Mouse (Mus musculus) small intestine, adult 2 months (tissue): ENCODE measurements around the gene Dnmt3a. TPM values are rescaled to one million over a fixed set of nuclear protein-coding genes. Genes with fewer than 3 reads are reported as not detected.

Experiments
- H3K27ac ChIP-seq: fragments of 200-500 bp; 2 replicates; pipeline ENCODE4 v1.5.1; 2012; ENCODE audit warnings: low read depth, low read length, control low read depth, inconsistent platforms; ENCODE audit not compliant: insufficient read depth
- H3K27me3 ChIP-seq: fragments of 200-500 bp; 2 replicates; pipeline ENCODE4 v1.6.1; 2012; ENCODE audit warnings: mild to moderate bottlenecking, moderate library complexity, low read length, inconsistent platforms; ENCODE audit not compliant: control insufficient read depth, insufficient read depth
- H3K36me3 ChIP-seq: fragments of 200-500 bp; 2 replicates; pipeline ENCODE4 v1.6.1; 2012; ENCODE audit warnings: mild to moderate bottlenecking, low read length, control low read depth, inconsistent platforms; ENCODE audit not compliant: control insufficient read depth, insufficient read depth
- H3K4me1 ChIP-seq: fragments of 200-500 bp; 2 replicates; pipeline ENCODE4 v1.6.1; 2012; ENCODE audit warnings: low read length, inconsistent platforms, mixed read lengths; ENCODE audit not compliant: control insufficient read depth, insufficient read depth, insufficient read length
- H3K4me3 ChIP-seq: fragments of 200-500 bp; 2 replicates; pipeline ENCODE4 v1.5.1; 2012; ENCODE audit warnings: low read depth, mild to moderate bottlenecking, control low read depth, inconsistent platforms, low read length, moderate library complexity
- CTCF ChIP-seq: fragments of 200-500 bp; IDR thresholded peaks from 2 replicates; pipeline ENCODE4 v1.5.1; 2012; ENCODE audit warnings: low read depth, mild to moderate bottlenecking, control low read depth, inconsistent platforms, low read length, moderate library complexity, mixed read lengths; ENCODE audit not compliant: insufficient replicate concordance, insufficient read length; ENCODE audit errors: extremely low read depth
- POLR2A ChIP-seq: fragments of 200-500 bp; IDR thresholded peaks from 2 replicates; pipeline ENCODE4 v1.6.1; 2012; ENCODE audit warnings: low read depth, mild to moderate bottlenecking, control low read depth, inconsistent platforms, low read length, moderate library complexity
- WGBS: fragments of 180-500 bp; shearing (Covaris S2); methylation state at CpG from one replicate; pipeline ENCODE4 v1.1.7; 2018; 5-methylcytosine and 5-hydroxymethylcytosine counted together
- polyA plus RNA-seq: library from polyadenylated mRNA; depleted of rRNA; stranded (reverse); fragments of >200 nt; gene quantifications from 2 replicates; pipeline ENCODE4 v1.2.3, GENCODE M21; 2012

Dnmt3a gene
- polyA plus RNA-seq, 1 experiment, result 10.2 TPM

DNA sequence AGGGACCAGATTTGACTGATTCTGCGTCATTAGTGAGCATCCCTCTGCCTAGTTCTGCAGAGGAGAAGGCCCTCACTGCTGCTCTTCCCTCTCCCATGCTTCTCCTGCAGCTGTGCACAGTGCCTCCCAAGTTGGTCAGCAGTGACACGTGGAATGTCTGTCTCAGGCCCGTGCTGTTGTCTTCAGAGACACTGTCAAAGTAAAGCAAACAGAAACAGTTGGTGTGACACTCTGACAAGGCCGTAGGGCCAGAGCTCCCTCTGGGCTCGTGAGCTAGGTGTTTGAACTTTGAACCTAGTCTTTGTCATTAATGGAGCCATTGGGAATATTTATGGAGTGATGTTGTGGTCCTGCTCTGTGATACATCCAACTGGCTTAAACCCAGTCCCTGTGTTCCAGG, 54.2 kb downstream of the Dnmt3a start:
- Histone ChIP-seq H3K36me3 (peaks cover 5% of the 10 kb centered on the region; the same call in 1 of the 2 replicates), H3K4me1 (peaks cover 17% of the 10 kb centered on the region), H3K27ac (no peak overlapping the region), H3K27me3 (no peaks in the 10 kb centered on the region), H3K4me3 (no peak overlapping the region)
- TF ChIP-seq CTCF (no peak), POLR2A (no peak)
- WGBS, result 43% methylated on average over 5 of the region's 5 CpGs

DNA sequence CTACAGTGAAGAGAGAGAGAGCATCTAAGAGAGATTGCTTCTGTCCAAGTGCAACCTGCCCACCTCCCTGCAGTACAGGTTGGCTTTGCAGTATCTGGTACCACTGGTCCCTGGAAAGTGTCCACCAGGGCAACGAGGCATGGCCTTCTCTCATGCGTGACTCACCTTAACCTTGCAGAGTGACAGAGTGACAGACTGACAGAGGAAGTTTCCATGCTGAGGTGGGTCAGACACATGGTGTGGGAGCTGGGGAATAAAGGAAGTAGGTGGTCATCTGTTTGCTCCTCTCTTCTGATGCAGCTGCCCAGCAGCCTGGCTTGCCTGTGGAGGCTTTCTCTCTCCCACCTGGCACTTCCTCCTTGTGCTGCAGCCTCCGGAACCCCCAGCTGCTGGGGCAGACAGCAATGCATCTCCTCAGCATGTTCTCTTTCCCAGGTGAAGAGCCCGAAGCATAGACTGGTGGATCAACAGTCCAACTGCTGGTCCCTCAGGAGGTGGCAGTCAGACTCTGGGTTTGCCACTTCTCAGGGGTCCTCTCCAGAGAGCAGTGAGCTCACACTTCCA, 55.9 kb downstream of the Dnmt3a start:
- Histone ChIP-seq H3K27ac (no peak overlapping the region), H3K27me3 (no peaks in the 10 kb centered on the region), H3K4me3 (no peak overlapping the region), H3K36me3 (peaks cover 11% of the 10 kb centered on the region), H3K4me1 (peaks cover 12% of the 10 kb centered on the region; the same call in 1 of the 2 replicates)
- TF ChIP-seq CTCF, result no peak
- TF ChIP-seq POLR2A, result no peak
- 68% methylated on average over 4 of the region's 4 CpGs for WGBS

DNA sequence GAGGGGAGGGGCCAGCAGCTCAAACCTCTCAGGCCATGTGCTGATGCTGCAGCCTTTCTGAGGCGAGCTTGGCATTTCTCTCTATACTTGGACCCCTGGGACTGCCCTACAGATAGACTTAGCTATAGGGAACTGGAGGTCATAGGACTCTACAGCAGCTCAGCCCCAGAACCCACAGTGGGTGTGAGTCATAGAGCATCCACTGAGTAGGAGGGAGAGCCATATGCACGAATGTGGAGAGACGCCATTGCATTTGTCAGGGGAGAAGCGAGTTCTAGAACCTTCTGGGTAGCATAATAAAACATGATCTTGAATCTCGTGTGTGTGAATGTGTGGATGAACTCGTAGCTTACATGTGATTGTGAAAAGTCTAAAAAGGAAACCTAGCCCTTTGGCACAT, 56.4 kb downstream of the Dnmt3a start:
- no peaks in the 10 kb centered on the region for H3K27me3 ChIP-seq
- TF ChIP-seq CTCF (no peak), POLR2A (no peak)
- no peak overlapping the region for H3K27ac ChIP-seq
- 74% methylated on average over 6 of the region's 6 CpGs for WGBS
- peaks cover 11% of the 10 kb centered on the region for H3K36me3 ChIP-seq
- H3K4me1 ChIP-seq, result peaks cover 12% of the 10 kb centered on the region; the same call in 1 of the 2 replicates
- H3K4me3 ChIP-seq, result no peak overlapping the region

DNA sequence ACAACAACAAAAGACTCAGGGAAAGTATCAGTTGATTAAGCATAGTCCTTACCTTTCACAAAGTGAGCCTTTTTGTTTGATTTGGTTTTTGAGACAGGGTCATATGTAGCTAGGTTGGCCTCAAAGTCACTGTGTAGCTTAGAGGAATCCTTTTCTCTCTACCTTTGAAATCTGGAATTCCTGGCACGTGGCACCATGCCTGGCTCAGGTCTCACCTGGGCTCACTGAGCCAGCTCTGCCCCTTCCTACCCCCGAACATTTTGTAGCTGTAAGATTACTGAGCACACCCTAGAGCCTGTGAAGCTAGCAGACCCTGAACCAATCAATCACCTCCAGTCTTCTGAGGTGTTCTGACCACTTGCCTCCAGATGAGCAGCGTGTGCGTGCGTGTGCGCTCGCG, 58.4 kb downstream of the Dnmt3a start:
- TF ChIP-seq POLR2A, result no peak
- no peak for TF ChIP-seq CTCF

DNA sequence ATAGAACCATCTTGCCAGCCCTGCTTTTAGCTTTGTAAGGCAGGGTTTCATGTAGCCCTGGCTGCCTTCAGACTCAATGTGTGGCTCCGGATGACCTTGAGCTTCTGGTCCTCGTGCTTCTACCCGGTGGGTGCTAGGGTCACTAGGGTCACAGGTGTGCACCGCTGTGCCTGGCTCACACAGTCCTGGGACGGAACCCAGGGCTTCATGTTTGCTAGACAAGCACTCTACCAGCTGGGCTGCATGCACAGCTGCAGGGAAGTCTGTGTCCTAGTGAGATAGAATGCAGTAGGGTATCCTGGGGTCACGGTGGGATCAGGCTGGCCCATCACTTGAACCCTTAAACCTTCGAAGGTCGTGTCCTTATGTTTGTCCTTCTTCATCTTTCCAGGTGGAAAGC, 59.8 kb downstream of the Dnmt3a start:
- TF ChIP-seq CTCF (no peak), POLR2A (no peak)
- peaks cover 25% of the 10 kb centered on the region for H3K36me3 ChIP-seq
- no peak overlapping the region for H3K27ac ChIP-seq
- H3K4me3 ChIP-seq, result no peak overlapping the region
- no peaks in the 10 kb centered on the region for H3K27me3 ChIP-seq
- 81% methylated on average over 8 of the region's 8 CpGs for WGBS
- H3K4me1 ChIP-seq, result peaks cover 13% of the 10 kb centered on the region; the same call in 1 of the 2 replicates

More for the DNA sequence above, 58.4 kb downstream of the Dnmt3a start:
- Histone ChIP-seq H3K27ac (no peak overlapping the region), H3K4me3 (no peak overlapping the region), H3K4me1 (peaks cover 19% of the 10 kb centered on the region; the same call in 1 of the 2 replicates), H3K36me3 (peaks cover 20% of the 10 kb centered on the region), H3K27me3 (no peaks in the 10 kb centered on the region)
- 91% methylated on average over 8 of the region's 8 CpGs for WGBS

DNA sequence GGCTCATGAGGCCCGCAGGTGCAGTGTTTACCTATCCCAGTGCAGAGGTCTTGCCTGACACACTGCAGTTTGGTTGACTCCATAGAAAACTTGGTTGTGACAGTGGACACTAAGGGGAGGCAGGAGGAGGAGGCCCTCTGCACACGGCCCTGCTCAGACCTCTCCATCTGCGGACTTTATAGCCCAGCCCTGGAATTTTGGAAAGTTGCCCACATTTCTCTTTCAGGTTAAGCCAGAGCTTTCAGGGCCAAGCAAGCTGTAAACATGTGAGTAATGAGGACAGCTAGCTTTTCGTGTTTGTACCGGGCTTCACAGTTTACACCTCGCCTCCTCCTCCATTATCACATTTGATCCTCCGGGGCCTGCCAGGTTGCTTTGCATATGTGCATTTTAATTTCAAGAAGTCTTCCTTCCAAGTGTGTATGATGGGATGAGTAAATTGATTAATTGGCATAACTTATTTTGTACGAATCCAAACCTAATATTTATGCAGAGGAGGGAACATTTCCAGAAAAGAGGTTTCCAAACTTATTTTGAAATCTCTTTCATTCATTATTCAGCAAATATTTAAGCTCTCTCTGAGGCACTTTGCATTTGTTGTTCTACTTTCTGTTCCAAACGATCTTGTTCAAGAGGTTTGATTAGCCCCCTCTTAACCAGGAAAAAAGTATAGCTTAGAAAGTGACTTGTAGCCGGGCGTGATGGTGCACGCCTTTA, 61.0 kb downstream of the Dnmt3a start:
- Histone ChIP-seq H3K27ac (no peak overlapping the region), H3K4me1 (peaks cover 18% of the 10 kb centered on the region), H3K4me3 (no peak overlapping the region), H3K36me3 (peaks cover 23% of the 10 kb centered on the region), H3K27me3 (no peaks in the 10 kb centered on the region)
- TF ChIP-seq CTCF (no peak), POLR2A (no peak)
- 48% methylated on average over 12 of the region's 12 CpGs for WGBS

DNA sequence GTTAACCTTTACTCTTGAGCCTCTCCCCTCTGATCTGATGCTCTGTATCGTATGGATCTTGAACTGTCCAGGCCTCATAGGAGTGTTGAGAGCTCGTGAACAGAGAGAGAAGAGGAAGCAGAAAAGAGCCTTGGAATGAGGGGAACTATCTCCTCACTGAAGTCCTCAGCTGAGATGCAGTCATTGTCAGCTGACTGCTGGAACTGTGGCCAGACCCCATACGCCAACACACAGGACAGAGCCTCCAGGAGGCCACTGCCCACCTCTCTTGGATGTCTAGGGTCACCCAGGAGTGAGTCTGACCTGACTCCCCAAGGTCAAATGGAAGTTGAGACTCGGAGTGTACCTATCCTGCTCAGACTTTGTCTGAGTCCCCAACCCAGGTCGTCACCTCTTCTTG, 62.3 kb downstream of the Dnmt3a start:
- Histone ChIP-seq H3K27ac (no peak overlapping the region), H3K27me3 (no peaks in the 10 kb centered on the region), H3K4me3 (no peak overlapping the region), H3K4me1 (peaks cover 22% of the 10 kb centered on the region), H3K36me3 (peaks cover 23% of the 10 kb centered on the region)
- TF ChIP-seq POLR2A, result no peak
- no peak for TF ChIP-seq CTCF
- WGBS, result 74% methylated on average over 5 of the region's 5 CpGs
